Mouse (Mus musculus): Measurements from ENCODE around the gene Samd4b. TPM values are rescaled to one million over a fixed set of nuclear protein-coding genes. Genes with fewer than 3 reads are reported as not detected.

Gene Samd4b
- polyA plus RNA-seq, 1 experiment: 83.9 TPM

GRCm38 (mm10) chr7:28484192-28484591 lies 113.8 kb downstream of the Samd4b start:
- no peak for DNase-seq (ENCODE audit: low read depth)
- TF ChIP-seq CTCF (IDR thresholded peaks at IDR 0.05; ENCODE audit: borderline replicate concordance, extremely low read depth, insufficient read depth, insufficient read length) (no peak), POLR2A (IDR thresholded peaks at IDR 0.05; ENCODE audit: borderline replicate concordance, extremely low read depth, insufficient read depth, insufficient read length, poor library complexity, severe bottlenecking) (no peak)

GRCm38 (mm10) chr7:28482854-28483253 lies 115.1 kb downstream of the Samd4b start:
- no peak for DNase-seq (ENCODE audit: low read depth)
- TF ChIP-seq POLR2A (IDR thresholded peaks at IDR 0.05; ENCODE audit: borderline replicate concordance, extremely low read depth, insufficient read depth, insufficient read length, poor library complexity, severe bottlenecking) (no peak), CTCF (IDR thresholded peaks at IDR 0.05; ENCODE audit: borderline replicate concordance, extremely low read depth, insufficient read depth, insufficient read length) (no peak)

GRCm38 (mm10) chr7:28478854-28479253 lies 119.1 kb downstream of the Samd4b start:
- no peak for DNase-seq (ENCODE audit: low read depth)
- no peak for TF ChIP-seq CTCF (IDR thresholded peaks at IDR 0.05; ENCODE audit: borderline replicate concordance, extremely low read depth, insufficient read depth, insufficient read length)
- no peak for TF ChIP-seq POLR2A (IDR thresholded peaks at IDR 0.05; ENCODE audit: borderline replicate concordance, extremely low read depth, insufficient read depth, insufficient read length, poor library complexity, severe bottlenecking)

- no peak for DNase-seq (ENCODE audit: low read depth)
- no peak for TF ChIP-seq POLR2A (IDR thresholded peaks at IDR 0.05; ENCODE audit: borderline replicate concordance, extremely low read depth, insufficient read depth, insufficient read length, poor library complexity, severe bottlenecking)
- TF ChIP-seq CTCF (IDR thresholded peaks at IDR 0.05; ENCODE audit: borderline replicate concordance, extremely low read depth, insufficient read depth, insufficient read length): no peak
Observed at GRCm38 (mm10) chr7:28477363-28477762, 120.6 kb downstream of the Samd4b start.

GRCm38 (mm10) chr7:28476191-28476590 lies 121.8 kb downstream of the Samd4b start:
- DNase-seq (ENCODE audit: low read depth): no peak
- TF ChIP-seq CTCF (IDR thresholded peaks at IDR 0.05; ENCODE audit: borderline replicate concordance, extremely low read depth, insufficient read depth, insufficient read length): no peak
- no peak for TF ChIP-seq POLR2A (IDR thresholded peaks at IDR 0.05; ENCODE audit: borderline replicate concordance, extremely low read depth, insufficient read depth, insufficient read length, poor library complexity, severe bottlenecking)

GRCm38 (mm10) chr7:28467213-28467751 lies 130.7 kb downstream of the Samd4b start:
- TF ChIP-seq POLR2A (IDR thresholded peaks at IDR 0.05; ENCODE audit: borderline replicate concordance, extremely low read depth, insufficient read depth, insufficient read length, poor library complexity, severe bottlenecking) (0 out of 2 replicates have a peak, but pooled peaks have one; percentile 21), CTCF (IDR thresholded peaks at IDR 0.05; ENCODE audit: borderline replicate concordance, extremely low read depth, insufficient read depth, insufficient read length) (no peak)
- DNase-seq (ENCODE audit: low read depth): peak; percentile 54

- DNase-seq (ENCODE audit: low read depth): no peak
- no peak for TF ChIP-seq CTCF (IDR thresholded peaks at IDR 0.05; ENCODE audit: borderline replicate concordance, extremely low read depth, insufficient read depth, insufficient read length)
- no peak for TF ChIP-seq POLR2A (IDR thresholded peaks at IDR 0.05; ENCODE audit: borderline replicate concordance, extremely low read depth, insufficient read depth, insufficient read length, poor library complexity, severe bottlenecking)
Observed at GRCm38 (mm10) chr7:28466721-28467212, 131.2 kb downstream of the Samd4b start.

GRCm38 (mm10) chr7:28464416-28465212 lies 133.3 kb downstream of the Samd4b start:
- peak; percentile 85 for DNase-seq (ENCODE audit: low read depth)
- TF ChIP-seq CTCF (IDR thresholded peaks at IDR 0.05; ENCODE audit: borderline replicate concordance, extremely low read depth, insufficient read depth, insufficient read length) (no peak), POLR2A (IDR thresholded peaks at IDR 0.05; ENCODE audit: borderline replicate concordance, extremely low read depth, insufficient read depth, insufficient read length, poor library complexity, severe bottlenecking) (no peak)

- DNase-seq (ENCODE audit: low read depth): no peak
- TF ChIP-seq POLR2A (IDR thresholded peaks at IDR 0.05; ENCODE audit: borderline replicate concordance, extremely low read depth, insufficient read depth, insufficient read length, poor library complexity, severe bottlenecking) (no peak), CTCF (IDR thresholded peaks at IDR 0.05; ENCODE audit: borderline replicate concordance, extremely low read depth, insufficient read depth, insufficient read length) (no peak)
Observed at GRCm38 (mm10) chr7:28462769-28463168, 135.2 kb downstream of the Samd4b start.

GRCm38 (mm10) chr7:28460361-28460760 lies 137.6 kb downstream of the Samd4b start:
- TF ChIP-seq CTCF (IDR thresholded peaks at IDR 0.05; ENCODE audit: borderline replicate concordance, extremely low read depth, insufficient read depth, insufficient read length) (no peak), POLR2A (IDR thresholded peaks at IDR 0.05; ENCODE audit: borderline replicate concordance, extremely low read depth, insufficient read depth, insufficient read length, poor library complexity, severe bottlenecking) (no peak)
- DNase-seq (ENCODE audit: low read depth): no peak

- TF ChIP-seq POLR2A (IDR thresholded peaks at IDR 0.05; ENCODE audit: borderline replicate concordance, extremely low read depth, insufficient read depth, insufficient read length, poor library complexity, severe bottlenecking) (no peak), CTCF (IDR thresholded peaks at IDR 0.05; ENCODE audit: borderline replicate concordance, extremely low read depth, insufficient read depth, insufficient read length) (no peak)
- peak; percentile 29 for DNase-seq (ENCODE audit: low read depth)
Observed at GRCm38 (mm10) chr7:28452361-28453005, 145.5 kb downstream of the Samd4b start.

Measured in brain, embryonic 14.5 days (tissue).